Mouse (Mus musculus) hindbrain, embryonic 11.5 days (tissue): ENCODE measurements around the gene C2cd4d. TPM values are rescaled to one million over a fixed set of nuclear protein-coding genes. Genes with fewer than 3 reads are reported as not detected.

Experiments
- ATAC-seq: fragments of 200-750 bp; cut with Nextera tagmentation; 2 replicates; pipeline ENCODE4 v1.8.0; 2017; ENCODE audit warnings: mild to moderate bottlenecking, moderate TSS enrichment, moderate library complexity; ENCODE audit not compliant: low FRiP score
- DNase-seq: peaks from one replicate; pipeline ENCODE4 v3.0.0-alpha.2; 2015; ENCODE audit warnings: low spot score
- H3K27ac ChIP-seq: fragments of 300-500 bp; sonication (generic); 2 replicates; pipeline ENCODE4 v1.5.1; 2014; ENCODE audit warnings: mild to moderate bottlenecking, low read depth, low read length
- H3K27me3 ChIP-seq: fragments of 300-500 bp; sonication (generic); 2 replicates; pipeline ENCODE4 v1.6.1; 2014; ENCODE audit warnings: mild to moderate bottlenecking, low read length, moderate library complexity, mixed read lengths; ENCODE audit not compliant: control insufficient read depth, insufficient read depth
- H3K36me3 ChIP-seq: fragments of 300-500 bp; sonication (generic); 2 replicates; pipeline ENCODE4 v1.6.1; 2014; ENCODE audit warnings: mild to moderate bottlenecking, low read length, moderate library complexity, mixed read lengths; ENCODE audit not compliant: control insufficient read depth, insufficient read depth
- H3K4me1 ChIP-seq: fragments of 300-500 bp; sonication (generic); replicated peaks from 2 replicates; pipeline ENCODE4 v1.6.1; 2014; ENCODE audit warnings: low read length, mixed read lengths; ENCODE audit not compliant: control insufficient read depth, insufficient read depth
- H3K4me2 ChIP-seq: fragments of 300-500 bp; sonication (generic); replicated peaks from 2 replicates; pipeline ENCODE4 v1.6.1; 2014; ENCODE audit warnings: mild to moderate bottlenecking, low read depth, low read length
- H3K4me3 ChIP-seq: fragments of 300-500 bp; sonication (generic); 2 replicates; pipeline ENCODE4 v1.5.1; 2014; ENCODE audit warnings: low read depth, low read length
- H3K9ac ChIP-seq: fragments of 300-500 bp; sonication (generic); 2 replicates; pipeline ENCODE4 v1.6.1; 2014; ENCODE audit warnings: low read depth, low read length
- H3K9me3 ChIP-seq: fragments of 300-500 bp; sonication (generic); 2 replicates; pipeline ENCODE4 v1.6.1; 2016; ENCODE audit warnings: low read length; ENCODE audit not compliant: control insufficient read depth
- WGBS: fragments of 180-500 bp; shearing (Covaris S2); extraction: QIAGEN DNeasy Blood & Tissue Kit; methylation state at CpG from one replicate; pipeline ENCODE4 v1.1.7; 2014; 5-methylcytosine and 5-hydroxymethylcytosine counted together
- polyA plus RNA-seq: library from polyadenylated mRNA; unstranded; fragments of >200 nt; fragmentation: Nextera tagmentation; extraction: Ambion mirVana; gene quantifications from 2 replicates; pipeline ENCODE4 v1.2.1, GENCODE M21; 2014

The C2cd4d gene
- polyA plus RNA-seq, 1 experiment from 2014 or later = 2.1 TPM

- DNase-seq = peak; percentile 31
- WGBS = 10% methylated on average over 1 of the region's 1 CpGs
- Histone ChIP-seq H3K27me3 (peaks cover 8% of the 10 kb centered on the region; the same call in 1 of the 2 replicates), H3K36me3 (no peaks in the 10 kb centered on the region), H3K27ac (no peak overlapping the region), H3K9me3 (no peaks in the 10 kb centered on the region), H3K4me1 (no peaks in the 10 kb centered on the region), H3K4me2 (no peak overlapping the region), H3K9ac (no peak overlapping the region), H3K4me3 (no peak overlapping the region)
- no peak for ATAC-seq
Measured at GRCm38 (mm10) chr3:94360812-94361211, 1.4 kb upstream of the C2cd4d start.

GRCm38 (mm10) chr3:94363291-94364153 lies 1.3 kb downstream of the C2cd4d start:
- Histone ChIP-seq H3K27me3 (peaks cover 8% of the 10 kb centered on the region; the same call in 1 of the 2 replicates), H3K36me3 (no peaks in the 10 kb centered on the region), H3K4me1 (no peaks in the 10 kb centered on the region), H3K4me2 (peak overlapping the region; percentile 87), H3K27ac (no peak overlapping the region), H3K9me3 (no peaks in the 10 kb centered on the region), H3K4me3 (peak overlapping the region; percentile 44), H3K9ac (peak overlapping the region; percentile 81)
- ATAC-seq (peak; percentile 82), DNase-seq (peak; percentile 73)
- 7% methylated on average over 76 of the region's 97 CpGs for WGBS

GRCm38 (mm10) chr3:94364154-94364526 lies 1.9 kb downstream of the C2cd4d start:
- Histone ChIP-seq H3K27me3 (peaks cover 8% of the 10 kb centered on the region; the same call in 1 of the 2 replicates), H3K4me3 (peak overlapping the region; percentile 44), H3K4me2 (peak overlapping the region; percentile 87), H3K9ac (peak overlapping the region; percentile 81), H3K36me3 (no peaks in the 10 kb centered on the region), H3K27ac (no peak overlapping the region), H3K9me3 (no peaks in the 10 kb centered on the region), H3K4me1 (no peaks in the 10 kb centered on the region)
- 6% methylated on average over 16 of the region's 23 CpGs for WGBS
- ATAC-seq = peak; percentile 64
- DNase-seq = no peak

GRCm38 (mm10) chr3:94366761-94367160 lies 4.5 kb downstream of the C2cd4d start:
- 20% methylated on average over 3 of the region's 3 CpGs for WGBS
- peak; percentile 88 for DNase-seq
- ATAC-seq = peak; percentile 34; the same call in 1 of the 2 replicates

GRCm38 (mm10) chr3:94367511-94367910 lies 5.3 kb downstream of the C2cd4d start:
- no peak overlapping the region for H3K4me2 ChIP-seq
- H3K9ac ChIP-seq = no peak overlapping the region
- H3K27ac ChIP-seq = no peak overlapping the region
- H3K4me1 ChIP-seq = 0 out of 2 replicates have a peak, but pooled peaks cover 3% of the 10 kb centered on the region
- no peak for ATAC-seq
- H3K9me3 ChIP-seq = no peaks in the 10 kb centered on the region
- WGBS = 84% methylated on average over 6 of the region's 6 CpGs
- no peak for DNase-seq
- no peaks in the 10 kb centered on the region for H3K36me3 ChIP-seq
- H3K4me3 ChIP-seq = no peak overlapping the region
- peaks cover 6% of the 10 kb centered on the region; the same call in 1 of the 2 replicates for H3K27me3 ChIP-seq

More at GRCm38 (mm10) chr3:94366761-94367160, 4.5 kb downstream of the C2cd4d start:
- peaks cover 8% of the 10 kb centered on the region; the same call in 1 of the 2 replicates for H3K27me3 ChIP-seq
- no peak overlapping the region for H3K4me3 ChIP-seq
- H3K9ac ChIP-seq = no peak overlapping the region
- no peaks in the 10 kb centered on the region for H3K9me3 ChIP-seq
- no peak overlapping the region for H3K27ac ChIP-seq
- H3K36me3 ChIP-seq = no peaks in the 10 kb centered on the region
- H3K4me2 ChIP-seq = no peak overlapping the region
- 0 out of 2 replicates have a peak, but pooled peaks cover 2% of the 10 kb centered on the region for H3K4me1 ChIP-seq

GRCm38 (mm10) chr3:94368631-94369030 lies 6.4 kb downstream of the C2cd4d start:
- Histone ChIP-seq H3K9ac (no peak overlapping the region), H3K4me2 (no peak overlapping the region), H3K27me3 (peaks cover 4% of the 10 kb centered on the region; the same call in 1 of the 2 replicates), H3K9me3 (no peaks in the 10 kb centered on the region), H3K4me1 (peaks cover 7% of the 10 kb centered on the region; the same call in 1 of the 2 replicates), H3K27ac (no peak overlapping the region), H3K4me3 (no peak overlapping the region), H3K36me3 (no peaks in the 10 kb centered on the region)
- WGBS = 60% methylated on average over 6 of the region's 6 CpGs
- DNase-seq (no peak), ATAC-seq (no peak)

GRCm38 (mm10) chr3:94369709-94370108 lies 7.5 kb downstream of the C2cd4d start:
- Histone ChIP-seq H3K27me3 (peaks cover 3% of the 10 kb centered on the region; the same call in 1 of the 2 replicates), H3K4me3 (no peak overlapping the region)
- no peak for ATAC-seq

GRCm38 (mm10) chr3:94371637-94372036 lies 9.4 kb downstream of the C2cd4d start:
- 7% methylated on average over 11 of the region's 11 CpGs for WGBS
- no peaks in the 10 kb centered on the region for H3K9me3 ChIP-seq
- DNase-seq (peak; percentile 31), ATAC-seq (no peak)
- no peak overlapping the region for H3K9ac ChIP-seq
- H3K36me3 ChIP-seq = no peaks in the 10 kb centered on the region
- H3K4me3 ChIP-seq = no peak overlapping the region
- H3K4me2 ChIP-seq = no peak overlapping the region
- peaks cover 8% of the 10 kb centered on the region; the same call in 1 of the 2 replicates for H3K4me1 ChIP-seq
- no peak overlapping the region for H3K27ac ChIP-seq
- H3K27me3 ChIP-seq = no peaks in the 10 kb centered on the region

More at GRCm38 (mm10) chr3:94369709-94370108, 7.5 kb downstream of the C2cd4d start:
- Histone ChIP-seq H3K27ac (no peak overlapping the region), H3K9me3 (no peaks in the 10 kb centered on the region), H3K4me2 (no peak overlapping the region), H3K4me1 (peaks cover 8% of the 10 kb centered on the region; the same call in 1 of the 2 replicates), H3K9ac (no peak overlapping the region), H3K36me3 (no peaks in the 10 kb centered on the region)
- WGBS = 86% methylated on average over 2 of the region's 2 CpGs
- no peak for DNase-seq
